Mouse (Mus musculus) lung, adult 2 months (tissue): ENCODE results near the gene Unc5cl.

ENCODE experiments used
- CTCF ChIP-seq: fragments of 200-500 bp; IDR thresholded peaks from 2 replicates; pipeline ENCODE4 v1.5.1; 2011; ENCODE audit warnings: mild to moderate bottlenecking, low read length, control low read depth; ENCODE audit not compliant: insufficient read depth
- POLR2A ChIP-seq: fragments of 200-500 bp; IDR thresholded peaks from 2 replicates; pipeline ENCODE4 v1.6.1; 2011; ENCODE audit warnings: low read depth, mild to moderate bottlenecking, control low read depth, low read length, borderline replicate concordance; ENCODE audit errors: extremely low read depth

- no peak for TF ChIP-seq CTCF
- no peak for TF ChIP-seq POLR2A
Measured at GRCm38 (mm10) chr17:48500846-48501445, 46.2 kb downstream of the Unc5cl start.
